Mouse (Mus musculus): Measurements from ENCODE around the gene Kdf1. TPM values are rescaled to one million over a fixed set of nuclear protein-coding genes. Genes with fewer than 3 reads are reported as not detected.

Kdf1 gene
- polyA plus RNA-seq (2012; ENCODE audit: insufficient read depth, insufficient read length, low replicate concordance, missing spikeins) = not detected in 2 replicates

DNA sequence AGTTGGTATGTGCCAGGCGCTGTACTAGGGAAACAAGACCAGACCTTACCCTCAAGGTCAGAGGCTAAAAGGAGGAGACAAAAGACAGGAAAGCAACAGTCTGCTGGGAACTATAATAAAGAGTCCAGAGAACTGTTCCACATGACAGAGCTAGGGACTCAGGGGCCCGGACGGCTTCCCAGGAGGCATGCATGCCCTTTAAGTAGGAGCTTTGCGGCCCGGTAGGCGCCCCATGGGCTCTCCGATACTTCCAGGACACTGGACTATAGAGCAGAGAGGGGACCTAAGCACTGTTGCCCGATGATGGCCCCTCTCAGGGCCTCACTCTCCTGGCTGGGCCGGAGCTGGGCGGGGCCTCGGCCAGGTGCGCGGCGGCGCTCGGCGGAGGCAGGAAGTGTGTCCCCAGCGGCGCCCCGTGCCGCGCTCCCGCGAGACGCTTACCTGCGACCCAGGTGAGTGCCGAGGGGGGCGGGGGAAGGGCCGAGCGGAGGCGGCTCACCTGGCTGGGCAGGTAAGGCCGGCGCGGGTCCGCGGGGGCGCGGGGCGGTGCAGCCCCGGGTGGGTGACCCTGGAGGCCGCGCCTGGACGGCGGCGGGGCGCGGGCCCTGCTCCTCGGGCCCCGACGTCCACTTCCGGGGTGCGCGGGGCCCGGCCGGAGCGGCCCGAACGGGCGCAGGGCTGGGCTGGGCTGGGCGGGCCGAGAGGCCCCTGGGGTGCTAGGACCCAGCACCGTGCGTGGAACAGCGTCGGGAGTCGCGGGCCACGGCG, at the start of gene Kdf1:
Gene Kdf1 (plus strand): TSS at position 363 of the 768 bp plus-strand sequence.
- no peak within 1 kb of the TSS for H3K27ac ChIP-seq (ENCODE audit: insufficient read depth, low read depth, low read length)
- WGBS = 8% methylated on average over 67 of the region's 69 CpGs
- H3K4me3 ChIP-seq (ENCODE audit: insufficient read depth, low read depth, low read length) = no peak within 1 kb of the TSS
- no peak for TF ChIP-seq CTCF (IDR thresholded peaks at IDR 0.05; ENCODE audit: insufficient read depth, low read depth, low read length)
- no peak for TF ChIP-seq POLR2A (IDR thresholded peaks at IDR 0.05; ENCODE audit: insufficient read depth, low read depth, low read length)
- H3K4me1 ChIP-seq (ENCODE audit: control insufficient read depth, insufficient read depth, low read length) = peaks cover 3% of the 10 kb centered on the region; the same call in 1 of the 2 replicates

DNA sequence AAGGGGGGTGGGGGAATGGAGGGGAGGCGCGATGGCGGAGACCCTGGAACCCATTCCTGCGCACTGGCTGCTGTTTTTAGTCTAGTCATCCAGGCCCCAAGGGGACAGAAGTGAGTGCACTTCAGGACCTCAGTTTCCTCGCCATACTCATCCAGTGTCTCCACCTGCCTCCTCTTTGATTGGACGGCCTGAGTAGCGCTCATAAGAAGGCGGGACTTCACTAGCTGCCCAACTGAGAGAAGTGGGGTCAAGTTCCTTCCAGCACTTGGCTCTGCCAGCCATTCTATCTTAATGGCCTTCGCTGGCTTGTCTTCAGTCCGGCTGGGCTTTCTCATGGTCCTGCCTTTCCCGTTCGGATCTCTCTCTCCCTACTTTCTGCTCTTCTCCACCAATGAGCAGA, 49.6 kb upstream of the Kdf1 start:
- TF ChIP-seq CTCF (IDR thresholded peaks at IDR 0.05; ENCODE audit: insufficient read depth, low read depth, low read length) = no peak
- no peak for TF ChIP-seq POLR2A (IDR thresholded peaks at IDR 0.05; ENCODE audit: insufficient read depth, low read depth, low read length)
- Histone ChIP-seq H3K27ac (ENCODE audit: insufficient read depth, low read depth, low read length) (no peak overlapping the region), H3K4me3 (ENCODE audit: insufficient read depth, low read depth, low read length) (no peak overlapping the region), H3K4me1 (ENCODE audit: control insufficient read depth, insufficient read depth, low read length) (peaks cover 6% of the 10 kb centered on the region; the same call in 1 of the 2 replicates)
- 27% methylated on average over 12 of the region's 12 CpGs for WGBS

- TF ChIP-seq CTCF (IDR thresholded peaks at IDR 0.05; ENCODE audit: insufficient read depth, low read depth, low read length) (no peak), POLR2A (IDR thresholded peaks at IDR 0.05; ENCODE audit: insufficient read depth, low read depth, low read length) (no peak)
- H3K27ac ChIP-seq (ENCODE audit: insufficient read depth, low read depth, low read length) = no peak overlapping the region
- peaks cover 6% of the 10 kb centered on the region; the same call in 1 of the 2 replicates for H3K4me1 ChIP-seq (ENCODE audit: control insufficient read depth, insufficient read depth, low read length)
- WGBS = 79% methylated on average over 7 of the region's 7 CpGs
- H3K4me3 ChIP-seq (ENCODE audit: insufficient read depth, low read depth, low read length) = no peak overlapping the region
Measured at GRCm38 (mm10) chr4:133471135-133471821, 47.5 kb upstream of the Kdf1 start.

GRCm38 (mm10) chr4:133473833-133474232, 44.9 kb upstream of the Kdf1 start:
- no peak overlapping the region for H3K27ac ChIP-seq (ENCODE audit: insufficient read depth, low read depth, low read length)
- no peak overlapping the region for H3K4me3 ChIP-seq (ENCODE audit: insufficient read depth, low read depth, low read length)
- no peaks in the 10 kb centered on the region for H3K4me1 ChIP-seq (ENCODE audit: control insufficient read depth, insufficient read depth, low read length)
- WGBS = 89% methylated on average over 2 of the region's 2 CpGs
- TF ChIP-seq CTCF (IDR thresholded peaks at IDR 0.05; ENCODE audit: insufficient read depth, low read depth, low read length) (no peak), POLR2A (IDR thresholded peaks at IDR 0.05; ENCODE audit: insufficient read depth, low read depth, low read length) (no peak)

DNA sequence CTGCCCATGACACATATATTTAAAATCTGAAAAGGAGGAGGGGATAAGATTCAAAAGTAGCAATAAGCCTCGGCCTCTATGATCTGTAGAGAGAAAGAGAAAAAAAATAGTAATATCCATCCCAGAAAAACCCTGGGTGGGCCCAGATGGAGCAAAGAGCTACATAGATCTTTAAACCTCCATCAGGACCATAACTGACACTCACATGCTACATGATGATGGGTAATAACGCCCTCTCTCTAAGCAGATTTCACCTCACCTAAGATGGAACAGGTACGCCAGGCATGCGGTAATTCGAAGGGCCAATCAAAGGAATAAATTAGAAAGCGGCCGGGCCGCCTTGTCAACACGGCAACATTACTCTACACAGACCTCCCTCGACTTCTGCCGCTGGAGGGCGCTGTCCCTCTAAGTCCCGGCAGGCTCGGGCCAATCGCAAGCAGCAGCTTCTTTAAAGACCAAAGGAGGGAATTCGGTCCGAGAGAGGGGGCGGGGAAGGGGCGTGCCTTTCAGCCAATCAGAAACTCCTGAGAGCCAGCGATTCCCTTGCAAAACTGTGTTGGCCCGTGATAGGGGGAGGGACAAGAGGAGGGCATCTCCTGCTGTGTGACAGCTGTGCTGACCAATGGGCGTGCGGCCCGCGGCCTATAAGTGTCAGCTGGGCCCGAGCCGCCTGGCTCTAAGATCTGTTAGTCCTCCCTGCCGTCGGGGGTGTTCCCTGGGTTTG, 39.1 kb upstream of the Kdf1 start, which contains the start of gene Tent5b:
Gene Tent5b (plus strand): TSS at position 675 of the 727 bp plus-strand sequence.
- no peak within 1 kb of the TSS for H3K27ac ChIP-seq (ENCODE audit: insufficient read depth, low read depth, low read length)
- no peak for TF ChIP-seq POLR2A (IDR thresholded peaks at IDR 0.05; ENCODE audit: insufficient read depth, low read depth, low read length)
- peak; percentile 78 for TF ChIP-seq CTCF (IDR thresholded peaks at IDR 0.05; ENCODE audit: insufficient read depth, low read depth, low read length)
- peak within 1 kb of the TSS; percentile 38 for H3K4me3 ChIP-seq (ENCODE audit: insufficient read depth, low read depth, low read length)
- WGBS = 6% methylated on average over 29 of the region's 29 CpGs
- H3K4me1 ChIP-seq (ENCODE audit: control insufficient read depth, insufficient read depth, low read length) = peaks cover 15% of the 10 kb centered on the region

- Histone ChIP-seq H3K27ac (ENCODE audit: insufficient read depth, low read depth, low read length) (no peak overlapping the region), H3K4me1 (ENCODE audit: control insufficient read depth, insufficient read depth, low read length) (peaks cover 16% of the 10 kb centered on the region), H3K4me3 (ENCODE audit: insufficient read depth, low read depth, low read length) (peak overlapping the region; percentile 38)
- TF ChIP-seq CTCF (IDR thresholded peaks at IDR 0.05; ENCODE audit: insufficient read depth, low read depth, low read length) = no peak
- no peak for TF ChIP-seq POLR2A (IDR thresholded peaks at IDR 0.05; ENCODE audit: insufficient read depth, low read depth, low read length)
- WGBS = 3% methylated on average over 34 of the region's 34 CpGs
Measured at GRCm38 (mm10) chr4:133480185-133480537, 38.6 kb upstream of the Kdf1 start.

DNA sequence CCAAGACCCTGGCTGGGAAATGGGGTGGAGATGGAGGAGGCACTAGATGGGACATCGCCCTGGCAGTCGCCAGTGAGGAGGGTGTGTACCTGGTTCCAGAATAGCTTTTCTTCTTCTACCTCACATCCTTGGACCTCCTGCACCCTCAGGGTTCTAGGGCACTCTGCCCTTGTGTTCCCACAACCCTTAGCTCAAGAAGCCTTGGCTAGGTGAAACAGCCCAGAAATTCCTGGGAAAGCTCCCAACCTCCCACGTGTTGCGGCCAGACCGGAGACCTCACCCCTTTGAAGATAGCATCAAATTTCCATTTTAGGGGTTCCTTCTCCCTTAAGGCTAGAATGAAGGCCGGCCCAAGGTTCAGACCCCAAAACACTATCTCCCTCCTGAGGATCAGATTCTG, 38.0 kb upstream of the Kdf1 start:
- Histone ChIP-seq H3K27ac (ENCODE audit: insufficient read depth, low read depth, low read length) (no peak overlapping the region), H3K4me3 (ENCODE audit: insufficient read depth, low read depth, low read length) (no peak overlapping the region), H3K4me1 (ENCODE audit: control insufficient read depth, insufficient read depth, low read length) (peaks cover 16% of the 10 kb centered on the region)
- TF ChIP-seq CTCF (IDR thresholded peaks at IDR 0.05; ENCODE audit: insufficient read depth, low read depth, low read length) (no peak), POLR2A (IDR thresholded peaks at IDR 0.05; ENCODE audit: insufficient read depth, low read depth, low read length) (no peak)
- 49% methylated on average over 6 of the region's 6 CpGs for WGBS

DNA sequence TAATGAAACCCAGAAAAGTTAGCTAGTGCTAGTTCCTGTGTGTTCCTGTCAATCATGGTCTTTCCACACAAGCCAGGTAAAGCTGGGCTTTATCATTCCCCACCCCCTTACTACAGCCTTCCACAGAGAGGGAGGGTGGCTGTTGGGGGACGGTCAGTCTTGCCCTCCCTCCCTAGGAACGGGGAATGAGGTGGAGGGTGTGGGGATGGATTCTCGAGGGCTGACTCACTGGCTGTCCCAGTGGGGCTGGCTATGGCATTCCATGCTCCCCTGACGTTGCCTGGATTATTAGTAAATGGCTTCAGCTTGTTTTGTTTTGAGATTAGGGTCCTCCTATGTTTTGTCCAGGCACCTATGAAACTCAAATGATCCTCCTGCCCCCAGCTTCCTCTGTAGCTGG, 37.3 kb upstream of the Kdf1 start:
- Histone ChIP-seq H3K4me1 (ENCODE audit: control insufficient read depth, insufficient read depth, low read length) (peaks cover 16% of the 10 kb centered on the region), H3K4me3 (ENCODE audit: insufficient read depth, low read depth, low read length) (no peak overlapping the region), H3K27ac (ENCODE audit: insufficient read depth, low read depth, low read length) (no peak overlapping the region)
- TF ChIP-seq CTCF (IDR thresholded peaks at IDR 0.05; ENCODE audit: insufficient read depth, low read depth, low read length) (no peak), POLR2A (IDR thresholded peaks at IDR 0.05; ENCODE audit: insufficient read depth, low read depth, low read length) (no peak)
- 50% methylated on average over 4 of the region's 4 CpGs for WGBS
